Mouse (Mus musculus): ENCODE measurements around the gene Il18. TPM values are rescaled to one million over a fixed set of nuclear protein-coding genes. Genes with fewer than 3 reads are reported as not detected.

Gene Il18
- polyA plus RNA-seq, 1 experiment from 2014 or later = 6.6 TPM

DNA sequence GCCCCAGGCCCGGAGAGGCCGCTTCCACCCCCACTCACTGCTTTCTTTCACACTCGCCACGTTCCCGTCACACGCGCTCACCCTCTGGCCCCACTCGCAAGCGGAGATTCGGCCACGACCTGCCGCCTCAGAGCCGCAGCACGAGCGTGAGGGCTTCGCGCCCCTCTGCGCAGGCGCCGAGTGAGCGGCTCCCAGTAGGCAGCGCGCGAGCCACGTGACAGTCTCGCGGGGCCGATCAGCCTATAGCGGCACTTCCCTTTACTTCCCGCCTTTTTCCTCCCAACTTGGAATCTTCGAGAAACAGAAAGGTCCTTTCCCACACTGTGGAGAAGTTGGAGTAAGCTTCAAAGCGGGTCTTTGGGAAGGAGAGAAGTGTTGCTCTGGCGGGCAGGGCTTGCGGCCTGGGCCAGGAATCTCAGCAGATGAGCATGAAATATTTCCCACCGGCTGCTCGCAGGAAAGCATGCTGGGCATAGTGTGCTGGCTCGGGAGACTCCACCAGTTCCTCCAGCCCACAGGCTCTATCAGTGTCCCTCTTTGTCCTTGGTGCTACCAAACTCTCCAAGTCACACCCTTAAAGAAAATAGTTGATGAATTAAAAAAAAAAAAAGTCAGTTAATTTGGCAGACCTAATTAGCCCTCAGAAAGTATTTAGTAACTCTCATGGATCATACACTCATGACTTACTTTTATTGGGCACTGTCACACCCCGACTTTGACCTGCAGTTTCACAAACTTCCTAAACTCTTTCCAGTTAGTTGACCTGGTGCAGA is 6.7 kb downstream of the Il18 start, which contains the start of gene Tex12:
TSS of gene Tex12 (minus strand) at position 181 of the 773 bp plus-strand sequence.
- Histone ChIP-seq H3K9me3 (no peaks in the 10 kb centered on the region), H3K4me2 (no peak within 1 kb of the TSS), H3K36me3 (no peaks in the 10 kb centered on the region), H3K4me3 (no peak within 1 kb of the TSS), H3K9ac (no peak within 1 kb of the TSS), H3K27ac (no peak within 1 kb of the TSS), H3K27me3 (no peaks in the 10 kb centered on the region), H3K4me1 (no peaks in the 10 kb centered on the region)
- ATAC-seq (ENCODE audit: insufficient number of reproducible peaks, low FRiP score, low TSS enrichment, low read depth) = no peak
- 89% methylated on average over 38 of the region's 38 CpGs for WGBS

DNA sequence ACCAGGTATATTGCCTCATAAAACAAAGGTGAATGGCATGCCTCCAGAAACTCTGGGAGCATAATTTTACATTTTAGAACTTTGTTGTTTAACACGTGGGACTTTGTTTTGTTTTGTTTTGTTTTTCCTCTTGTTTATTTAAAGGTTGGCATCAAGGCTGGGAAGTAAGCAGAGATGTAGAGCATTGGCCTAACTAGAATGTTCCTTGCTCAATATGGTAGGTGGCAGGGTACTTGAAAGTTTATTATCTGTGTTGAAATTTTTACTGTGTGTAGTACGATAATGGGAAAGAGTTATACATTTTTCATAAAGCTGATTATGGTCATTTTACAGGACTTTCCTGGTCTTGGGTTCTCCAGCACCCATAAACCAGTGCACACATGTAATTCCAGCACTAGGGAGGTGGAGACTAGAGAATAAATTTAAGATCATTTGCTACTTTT is 7.3 kb downstream of the Il18 start:
- H3K4me1 ChIP-seq = no peaks in the 10 kb centered on the region
- no peak for ATAC-seq (ENCODE audit: insufficient number of reproducible peaks, low FRiP score, low TSS enrichment, low read depth)
- H3K27me3 ChIP-seq = no peaks in the 10 kb centered on the region
- H3K36me3 ChIP-seq = no peaks in the 10 kb centered on the region
- no peaks in the 10 kb centered on the region for H3K9me3 ChIP-seq
- no peak overlapping the region for H3K4me2 ChIP-seq
- no peak overlapping the region for H3K4me3 ChIP-seq
- H3K27ac ChIP-seq = no peak overlapping the region
- WGBS = 68% methylated on average over 2 of the region's 2 CpGs
- H3K9ac ChIP-seq = no peak overlapping the region

DNA sequence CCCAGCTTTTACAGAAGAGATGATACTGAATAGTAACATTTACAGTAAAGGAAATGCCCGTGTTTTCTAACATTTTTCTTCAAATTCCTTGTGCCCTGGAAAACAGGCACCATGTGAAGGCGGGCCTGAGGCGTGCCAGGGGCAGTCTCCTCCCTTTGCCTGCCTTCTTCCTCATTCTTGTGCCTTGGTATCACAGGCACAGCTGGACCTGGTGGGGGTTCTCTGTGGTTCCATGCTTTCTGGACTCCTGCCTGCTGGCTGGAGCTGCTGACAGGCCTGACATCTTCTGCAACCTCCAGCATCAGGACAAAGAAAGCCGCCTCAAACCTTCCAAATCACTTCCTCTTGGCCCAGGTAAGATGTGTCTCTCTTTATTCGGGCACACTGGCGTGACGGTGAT is 10.5 kb downstream of the Il18 start:
- Histone ChIP-seq H3K4me1 (no peaks in the 10 kb centered on the region), H3K4me3 (no peak overlapping the region), H3K36me3 (no peaks in the 10 kb centered on the region), H3K27me3 (no peaks in the 10 kb centered on the region), H3K4me2 (no peak overlapping the region), H3K9me3 (no peaks in the 10 kb centered on the region), H3K27ac (no peak overlapping the region), H3K9ac (no peak overlapping the region)
- 73% methylated on average over 7 of the region's 7 CpGs for WGBS
- no peak for ATAC-seq (ENCODE audit: insufficient number of reproducible peaks, low FRiP score, low TSS enrichment, low read depth)

DNA sequence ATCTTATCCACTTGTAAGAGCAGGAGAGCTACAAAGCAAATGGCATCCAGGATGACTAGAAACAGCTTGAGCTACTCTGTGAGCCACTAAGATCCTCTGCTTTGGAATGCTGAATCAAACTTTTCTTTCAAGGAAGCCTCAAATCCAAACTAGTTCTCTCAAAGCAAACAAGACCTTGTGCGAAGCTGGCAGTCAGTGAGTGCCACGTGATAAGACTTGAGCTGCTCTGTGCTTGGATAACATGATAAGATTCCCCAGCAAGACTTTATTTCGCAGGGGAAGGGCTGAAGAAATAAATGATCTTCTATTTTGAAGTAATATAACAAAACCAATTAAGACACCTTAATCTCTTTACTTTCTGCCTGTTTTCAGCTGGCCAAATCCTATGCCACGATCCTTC is 11.3 kb downstream of the Il18 start:
- Histone ChIP-seq H3K4me1 (no peaks in the 10 kb centered on the region), H3K9me3 (no peaks in the 10 kb centered on the region), H3K27me3 (no peaks in the 10 kb centered on the region), H3K4me2 (no peak overlapping the region), H3K4me3 (no peak overlapping the region), H3K27ac (no peak overlapping the region), H3K36me3 (no peaks in the 10 kb centered on the region), H3K9ac (no peak overlapping the region)
- no peak for ATAC-seq (ENCODE audit: insufficient number of reproducible peaks, low FRiP score, low TSS enrichment, low read depth)
- WGBS = 84% methylated on average over 4 of the region's 4 CpGs

DNA sequence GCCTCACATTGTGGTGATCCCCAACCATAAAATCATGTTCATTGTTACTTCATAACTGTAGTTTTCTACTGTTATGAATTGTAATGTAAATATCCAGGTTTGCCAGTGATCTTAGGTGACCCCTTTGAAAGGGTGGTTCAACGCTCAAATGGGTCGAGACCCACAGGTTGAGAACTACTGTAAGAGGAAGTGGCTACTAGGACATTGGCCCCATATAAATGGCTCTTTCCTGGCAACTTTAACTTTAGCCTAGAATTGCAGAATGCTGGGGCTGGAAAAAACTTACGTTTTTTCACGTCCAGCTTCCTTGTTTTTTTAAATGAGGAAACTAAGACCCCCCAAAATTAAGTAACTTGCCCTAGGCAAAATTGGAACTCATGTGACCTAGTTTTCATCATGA is 12.7 kb downstream of the Il18 start:
- Histone ChIP-seq H3K9ac (no peak overlapping the region), H3K4me3 (no peak overlapping the region), H3K9me3 (no peaks in the 10 kb centered on the region), H3K4me2 (no peak overlapping the region), H3K27me3 (no peaks in the 10 kb centered on the region), H3K4me1 (no peaks in the 10 kb centered on the region), H3K27ac (no peak overlapping the region), H3K36me3 (no peaks in the 10 kb centered on the region)
- WGBS = 76% methylated on average over 4 of the region's 4 CpGs
- ATAC-seq (ENCODE audit: insufficient number of reproducible peaks, low FRiP score, low TSS enrichment, low read depth) = no peak

DNA sequence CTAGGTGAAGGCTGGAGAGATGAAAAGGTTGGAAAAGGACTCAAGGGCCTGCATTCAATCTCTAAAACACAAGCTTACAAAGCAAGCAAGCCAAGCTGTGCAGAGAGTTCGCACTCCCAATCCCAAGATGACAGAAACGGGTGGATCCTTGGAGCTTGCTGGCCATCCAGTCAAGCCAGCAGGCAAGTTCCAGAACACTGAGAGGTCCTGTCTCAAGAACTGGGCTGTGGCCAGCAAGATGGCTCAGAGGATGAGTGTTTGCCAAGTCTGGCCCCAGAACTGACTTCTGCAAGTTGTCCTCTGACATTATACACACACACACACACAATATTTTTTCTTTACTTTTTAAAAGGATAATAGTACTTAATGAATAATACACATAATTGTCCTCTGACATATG is 13.3 kb downstream of the Il18 start:
- Histone ChIP-seq H3K36me3 (no peaks in the 10 kb centered on the region), H3K4me2 (no peak overlapping the region), H3K9me3 (no peaks in the 10 kb centered on the region), H3K4me1 (no peaks in the 10 kb centered on the region), H3K4me3 (no peak overlapping the region), H3K9ac (no peak overlapping the region), H3K27ac (no peak overlapping the region), H3K27me3 (no peaks in the 10 kb centered on the region)
- ATAC-seq (ENCODE audit: insufficient number of reproducible peaks, low FRiP score, low TSS enrichment, low read depth) = no peak
- 71% methylated on average over 2 of the region's 2 CpGs for WGBS

DNA sequence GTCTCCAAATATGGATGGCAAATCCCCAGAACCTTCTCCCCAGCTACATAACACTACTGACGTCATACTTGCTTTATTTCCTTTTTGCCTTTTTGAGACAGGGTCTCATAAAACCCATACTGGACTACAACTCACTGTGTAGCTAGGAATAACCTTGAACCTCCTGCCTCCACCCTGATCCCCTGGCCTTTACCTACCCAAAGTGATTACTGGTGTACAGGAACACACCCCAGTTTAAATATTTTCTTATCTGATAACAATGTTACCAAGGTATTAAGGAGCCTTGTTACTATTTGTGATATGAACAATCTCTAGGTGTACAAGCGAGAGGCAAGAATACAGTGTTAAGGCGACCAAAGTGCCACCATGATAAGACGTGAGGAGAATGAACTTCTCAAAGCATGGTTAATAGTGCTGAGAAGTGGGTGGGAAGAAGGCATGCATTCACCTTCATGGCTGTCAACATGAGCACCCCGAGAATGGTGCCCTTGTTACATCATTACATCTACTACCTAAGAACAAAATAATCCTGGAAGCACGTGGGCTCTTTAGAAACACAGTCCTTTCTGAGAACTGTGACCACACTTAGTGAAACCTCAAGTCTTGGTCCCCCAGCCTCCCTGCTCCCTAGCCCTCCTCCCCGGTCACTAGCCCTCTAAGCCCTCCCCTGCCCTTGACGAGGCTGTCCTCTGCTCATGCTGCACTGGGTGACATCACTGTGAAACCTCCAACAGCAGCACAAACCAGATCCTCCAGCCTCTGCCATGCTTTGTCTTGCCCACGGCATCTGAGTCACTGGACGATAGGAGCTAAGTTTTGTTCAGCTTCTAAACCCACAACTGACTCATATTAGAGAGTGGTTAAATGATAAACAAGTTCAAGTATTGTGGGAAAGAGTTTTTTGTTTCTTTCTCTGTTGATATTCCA is 15.2 kb downstream of the Il18 start:
- no peak overlapping the region for H3K4me2 ChIP-seq
- no peaks in the 10 kb centered on the region for H3K9me3 ChIP-seq
- H3K36me3 ChIP-seq = no peaks in the 10 kb centered on the region
- no peak overlapping the region for H3K4me3 ChIP-seq
- no peak overlapping the region for H3K9ac ChIP-seq
- no peaks in the 10 kb centered on the region for H3K4me1 ChIP-seq
- H3K27me3 ChIP-seq = no peaks in the 10 kb centered on the region
- no peak for ATAC-seq (ENCODE audit: insufficient number of reproducible peaks, low FRiP score, low TSS enrichment, low read depth)
- no peak overlapping the region for H3K27ac ChIP-seq
- 68% methylated on average over 10 of the region's 10 CpGs for WGBS

DNA sequence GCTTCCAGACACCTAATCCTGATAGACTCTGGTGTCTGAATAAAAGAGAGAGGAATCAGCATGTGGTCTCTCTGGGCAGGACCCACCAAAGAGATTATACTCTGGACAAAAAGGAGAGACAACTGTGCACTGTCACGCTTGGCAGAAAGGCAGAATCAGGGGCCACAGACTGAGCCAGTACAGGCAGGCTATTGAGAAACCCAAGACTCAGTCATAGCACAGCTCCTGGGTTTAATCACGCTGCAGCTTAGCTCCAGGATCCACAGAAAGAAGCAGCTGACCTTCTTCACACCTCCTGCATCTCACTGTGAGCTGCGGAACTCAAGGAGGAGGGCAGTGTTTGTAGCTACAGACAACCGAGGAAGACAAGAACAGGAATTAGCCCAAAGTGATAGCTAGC is 25.7 kb downstream of the Il18 start:
- ATAC-seq (ENCODE audit: insufficient number of reproducible peaks, low FRiP score, low TSS enrichment, low read depth) = no peak
- H3K9ac ChIP-seq = no peak overlapping the region
- H3K27me3 ChIP-seq = no peaks in the 10 kb centered on the region
- WGBS = 48% methylated on average over 4 of the region's 4 CpGs
- no peaks in the 10 kb centered on the region for H3K4me1 ChIP-seq
- no peak overlapping the region for H3K27ac ChIP-seq
- H3K36me3 ChIP-seq = no peaks in the 10 kb centered on the region
- H3K9me3 ChIP-seq = no peaks in the 10 kb centered on the region
- H3K4me2 ChIP-seq = no peak overlapping the region
- H3K4me3 ChIP-seq = no peak overlapping the region

DNA sequence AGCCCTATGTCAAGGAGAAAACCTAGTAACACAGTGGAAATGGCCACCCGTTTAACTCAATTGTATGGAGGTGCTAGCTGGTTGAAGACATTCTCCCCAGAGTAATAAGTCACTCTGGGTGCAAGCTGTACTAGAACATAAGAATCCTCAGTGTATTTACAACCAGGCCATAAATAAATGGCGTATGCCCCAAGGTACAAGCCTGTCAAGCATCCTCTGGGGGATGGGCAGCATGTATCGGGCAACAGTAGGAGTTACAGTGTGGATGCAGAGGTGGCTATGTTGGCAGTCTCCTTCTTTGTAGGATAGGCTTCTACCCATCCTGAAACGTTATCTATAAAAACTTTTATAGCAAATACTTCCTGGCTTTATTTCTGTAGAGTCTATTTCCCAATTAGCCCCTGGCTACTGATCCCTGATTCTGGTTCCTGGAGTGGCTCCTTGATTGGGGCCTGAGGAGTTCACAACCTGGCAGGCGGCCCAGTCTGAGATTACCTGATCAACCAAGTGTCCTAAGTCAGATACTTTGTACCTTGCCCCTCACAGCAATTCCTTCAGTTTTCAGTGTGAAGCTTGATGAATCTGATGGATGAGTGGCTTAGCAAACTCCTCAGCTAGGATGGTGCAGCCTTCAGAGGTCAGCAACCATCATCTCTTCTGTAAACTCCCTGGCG is 30.7 kb downstream of the Il18 start:
- 58% methylated on average over 6 of the region's 6 CpGs for WGBS
- no peak overlapping the region for H3K4me2 ChIP-seq
- H3K4me3 ChIP-seq = no peak overlapping the region
- no peaks in the 10 kb centered on the region for H3K36me3 ChIP-seq
- no peaks in the 10 kb centered on the region for H3K4me1 ChIP-seq
- no peak overlapping the region for H3K27ac ChIP-seq
- no peak for ATAC-seq (ENCODE audit: insufficient number of reproducible peaks, low FRiP score, low TSS enrichment, low read depth)
- no peak overlapping the region for H3K9ac ChIP-seq
- no peaks in the 10 kb centered on the region for H3K27me3 ChIP-seq
- H3K9me3 ChIP-seq = no peaks in the 10 kb centered on the region

DNA sequence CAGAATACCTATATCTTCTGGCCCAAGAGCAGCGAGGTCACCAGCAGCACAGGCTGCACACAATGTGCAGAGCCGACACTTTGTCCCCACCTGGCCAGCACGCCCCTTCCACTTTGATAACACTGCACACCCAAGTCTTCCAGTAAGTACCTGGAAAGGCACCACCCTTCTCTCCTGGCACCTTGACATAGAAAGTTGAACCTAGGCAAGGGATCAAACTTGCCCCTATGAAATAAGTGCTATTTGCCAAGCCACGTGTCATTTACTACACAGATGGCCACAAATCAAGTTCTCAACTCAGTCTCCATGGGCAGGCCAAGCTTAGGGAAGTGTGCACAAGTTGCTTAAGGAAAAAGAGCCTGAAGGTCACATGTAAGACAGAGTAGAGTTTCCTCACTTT is 32.3 kb downstream of the Il18 start:
- Histone ChIP-seq H3K9me3 (no peaks in the 10 kb centered on the region), H3K27ac (no peak overlapping the region), H3K4me3 (no peak overlapping the region), H3K4me1 (no peaks in the 10 kb centered on the region), H3K4me2 (no peak overlapping the region), H3K36me3 (no peaks in the 10 kb centered on the region), H3K27me3 (no peaks in the 10 kb centered on the region), H3K9ac (no peak overlapping the region)
- no peak for ATAC-seq (ENCODE audit: insufficient number of reproducible peaks, low FRiP score, low TSS enrichment, low read depth)
- 80% methylated on average over 4 of the region's 4 CpGs for WGBS

DNA sequence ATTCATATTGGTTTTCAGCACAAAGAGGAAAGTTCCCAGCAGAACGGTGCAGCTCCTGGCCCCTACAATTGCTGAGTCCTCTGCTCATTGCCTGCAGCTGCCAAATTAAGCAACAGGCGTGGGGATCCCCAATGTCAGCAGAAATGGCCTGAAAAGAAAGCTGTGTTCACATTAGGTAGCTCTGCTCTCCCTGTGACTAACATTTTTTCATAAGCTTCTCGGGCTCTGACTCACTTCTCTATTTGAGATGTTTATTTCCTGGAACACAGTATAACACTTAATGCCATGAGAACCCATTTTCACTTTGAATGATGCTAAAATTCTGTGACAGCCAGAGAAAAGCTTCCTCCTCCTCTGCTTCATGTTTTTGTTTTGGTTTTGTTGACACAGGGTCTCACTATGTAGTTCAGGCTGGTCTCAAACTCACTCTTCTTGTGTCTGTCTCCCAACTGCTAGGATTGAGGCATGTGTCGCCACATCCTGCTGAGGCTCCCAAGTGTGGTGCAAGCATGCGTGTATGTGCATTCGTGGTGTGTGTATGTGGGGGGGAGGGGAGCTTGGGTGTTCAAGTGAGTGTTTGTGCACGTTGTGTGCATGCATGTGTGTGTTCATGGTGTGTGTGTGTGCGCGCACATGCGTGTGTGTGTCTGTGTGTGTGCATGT is 36.4 kb downstream of the Il18 start:
- WGBS = 69% methylated on average over 10 of the region's 10 CpGs
- ATAC-seq (ENCODE audit: insufficient number of reproducible peaks, low FRiP score, low TSS enrichment, low read depth) = no peak
- peaks cover 13% of the 10 kb centered on the region for H3K36me3 ChIP-seq
- no peak overlapping the region for H3K4me3 ChIP-seq
- no peaks in the 10 kb centered on the region for H3K4me1 ChIP-seq
- no peak overlapping the region for H3K4me2 ChIP-seq
- no peak overlapping the region for H3K27ac ChIP-seq
- H3K9me3 ChIP-seq = no peaks in the 10 kb centered on the region
- no peaks in the 10 kb centered on the region for H3K27me3 ChIP-seq
- H3K9ac ChIP-seq = no peak overlapping the region
